Mouse (Mus musculus) embryonic facial prominence, embryonic 11.5 days (tissue): Measurements from ENCODE around the gene Gm10160. TPM values are rescaled to one million over a fixed set of nuclear protein-coding genes. Genes with fewer than 3 reads are reported as not detected.
A peak's percentile ranks its signal among the peaks of the same experiment; 100 is the strongest.

Experiments
- ATAC-seq: fragments of 200-750 bp; cut with Nextera tagmentation; replicated peaks from 2 replicates; pipeline ENCODE4 v1.8.0; 2017; ENCODE audit warnings: low read depth; ENCODE audit not compliant: insufficient number of reproducible peaks, low FRiP score, low TSS enrichment
- DNase-seq: peaks from one replicate; pipeline ENCODE4 v3.0.0-alpha.2; 2015; ENCODE audit warnings: low spot score
- H3K27ac ChIP-seq: fragments of 300-500 bp; sonication (generic); replicated peaks from 2 replicates; pipeline ENCODE4 v1.5.1; 2014; ENCODE audit warnings: mild to moderate bottlenecking, low read depth, low read length, control low read depth
- H3K27me3 ChIP-seq: fragments of 300-500 bp; sonication (generic); 2 replicates; pipeline ENCODE4 v1.6.1; 2014; ENCODE audit warnings: mild to moderate bottlenecking, low read length, moderate library complexity, mixed read lengths; ENCODE audit not compliant: control insufficient read depth, insufficient read depth
- H3K36me3 ChIP-seq: fragments of 300-500 bp; sonication (generic); replicated peaks from 2 replicates; pipeline ENCODE4 v1.6.1; 2014; ENCODE audit warnings: low read depth, mild to moderate bottlenecking, low read length, moderate library complexity, mixed read lengths; ENCODE audit not compliant: control insufficient read depth, insufficient read depth
- H3K4me1 ChIP-seq: fragments of 300-500 bp; sonication (generic); 2 replicates; pipeline ENCODE4 v1.6.1; 2014; ENCODE audit warnings: low read length, mixed read lengths; ENCODE audit not compliant: control insufficient read depth, insufficient read depth
- H3K4me2 ChIP-seq: fragments of 300-500 bp; sonication (generic); 2 replicates; pipeline ENCODE4 v1.6.1; 2014; ENCODE audit warnings: low read depth, mild to moderate bottlenecking, control low read depth, low read length, moderate library complexity
- H3K4me3 ChIP-seq: fragments of 300-500 bp; sonication (generic); 2 replicates; pipeline ENCODE4 v1.5.1; 2014; ENCODE audit warnings: low read depth, low read length, control low read depth
- H3K9ac ChIP-seq: fragments of 300-500 bp; sonication (generic); replicated peaks from 2 replicates; pipeline ENCODE4 v1.6.1; 2014; ENCODE audit warnings: mild to moderate bottlenecking, control low read depth, low read length
- H3K9me3 ChIP-seq: fragments of 300-500 bp; sonication (generic); replicated peaks from 2 replicates; pipeline ENCODE4 v1.6.1; 2016; ENCODE audit warnings: mild to moderate bottlenecking, low read length, inconsistent platforms, mixed read lengths; ENCODE audit not compliant: control insufficient read depth
- WGBS: fragments of 180-500 bp; shearing (Covaris S2); extraction: QIAGEN DNeasy Blood & Tissue Kit; methylation state at CpG from one replicate; pipeline ENCODE4 v1.1.7; 2014; 5-methylcytosine and 5-hydroxymethylcytosine counted together
- polyA plus RNA-seq: library from polyadenylated mRNA; unstranded; fragments of >200 nt; fragmentation: Nextera tagmentation; extraction: Ambion mirVana; gene quantifications from 2 replicates; pipeline ENCODE4 v1.2.1, GENCODE M21; 2014

Gene Gm10160
- polyA plus RNA-seq, 1 experiment from 2014 or later, result not detected

DNA sequence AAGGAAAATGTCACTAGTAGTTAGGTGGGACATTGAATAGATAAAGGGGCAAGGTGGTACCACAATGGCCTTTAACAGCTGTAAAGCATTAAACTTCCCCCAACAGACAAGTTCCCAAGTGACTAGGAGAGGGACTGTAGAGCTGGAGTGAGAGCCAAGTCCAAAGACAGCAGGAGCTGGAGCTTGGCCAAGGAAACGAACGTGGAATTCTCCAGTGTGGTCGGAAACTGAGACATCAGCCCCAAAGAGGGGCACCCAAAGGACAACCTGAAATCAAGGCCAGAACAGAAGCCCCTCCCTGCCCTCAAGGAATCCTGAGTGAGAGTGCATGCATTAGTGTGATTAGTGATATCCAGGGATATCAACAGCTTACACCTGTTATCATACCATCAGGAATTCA lies 30.2 kb downstream of the Gm10160 start:
- no peaks in the 10 kb centered on the region for H3K9me3 ChIP-seq
- no peaks in the 10 kb centered on the region for H3K36me3 ChIP-seq
- no peak overlapping the region for H3K9ac ChIP-seq
- H3K27me3 ChIP-seq, result no peaks in the 10 kb centered on the region
- 46% methylated on average over 3 of the region's 3 CpGs for WGBS
- DNase-seq (no peak), ATAC-seq (no peak)
- H3K4me1 ChIP-seq, result peaks cover 2% of the 10 kb centered on the region; the same call in 1 of the 2 replicates
- no peak overlapping the region for H3K4me3 ChIP-seq
- H3K27ac ChIP-seq, result no peak overlapping the region
- H3K4me2 ChIP-seq, result no peak overlapping the region

GRCm38 (mm10) chr7:81824906-81825305 lies 30.7 kb downstream of the Gm10160 start:
- H3K9ac ChIP-seq, result no peak overlapping the region
- H3K27ac ChIP-seq, result no peak overlapping the region
- H3K4me1 ChIP-seq, result peaks cover 2% of the 10 kb centered on the region; the same call in 1 of the 2 replicates
- H3K9me3 ChIP-seq, result no peaks in the 10 kb centered on the region
- 45% methylated on average over 3 of the region's 3 CpGs for WGBS
- no peak overlapping the region for H3K4me3 ChIP-seq
- DNase-seq (peak; percentile 26), ATAC-seq (no peak)
- H3K27me3 ChIP-seq, result no peaks in the 10 kb centered on the region
- H3K36me3 ChIP-seq, result no peaks in the 10 kb centered on the region
- H3K4me2 ChIP-seq, result no peak overlapping the region

- H3K9me3 ChIP-seq, result no peaks in the 10 kb centered on the region
- DNase-seq (no peak), ATAC-seq (no peak)
- no peak overlapping the region for H3K4me3 ChIP-seq
- H3K4me1 ChIP-seq, result no peaks in the 10 kb centered on the region
- 78% methylated on average over 5 of the region's 5 CpGs for WGBS
- H3K27me3 ChIP-seq, result no peaks in the 10 kb centered on the region
- no peaks in the 10 kb centered on the region for H3K36me3 ChIP-seq
- no peak overlapping the region for H3K27ac ChIP-seq
- H3K4me2 ChIP-seq, result no peak overlapping the region
- H3K9ac ChIP-seq, result no peak overlapping the region
Measured at GRCm38 (mm10) chr7:81806067-81806466, 49.5 kb downstream of the Gm10160 start.

Other genes starting within 250 kb of the Gm10160 start
- gene Homer2, start 148.3 kb downstream of the Gm10160 start, polyA plus RNA-seq, result 21.0 and 24.4 TPM in 2 replicates
- 143 and 151 TPM in 2 replicates for gene Ramac, start 92.9 kb downstream of the Gm10160 start, polyA plus RNA-seq
- 47.3 and 58.5 TPM in 2 replicates for gene 3110040N11Rik, start 66.3 kb downstream of the Gm10160 start, polyA plus RNA-seq
- 80.8 and 92.4 TPM in 2 replicates for gene Btbd1, start 26.4 kb downstream of the Gm10160 start, polyA plus RNA-seq
- 11.2 and 13.5 TPM in 2 replicates for gene Tm6sf1, start 3.2 kb upstream of the Gm10160 start, polyA plus RNA-seq
- gene Hdgfl3, start 78.7 kb upstream of the Gm10160 start, polyA plus RNA-seq, result 33.9 and 35.6 TPM in 2 replicates
- gene Bnc1, start 136.5 kb upstream of the Gm10160 start, polyA plus RNA-seq, result 4.3 and 7.0 TPM in 2 replicates